Mouse (Mus musculus): ENCODE results near the gene Zfp831. TPM values are rescaled to one million over a fixed set of nuclear protein-coding genes. Genes with fewer than 3 reads are reported as not detected.

The Zfp831 gene
- not detected in 2 replicates for polyA plus RNA-seq (2012; ENCODE audit: insufficient read depth, insufficient read length, missing spikeins)

- Histone ChIP-seq H3K4me3 (ENCODE audit: insufficient read depth, low read depth, low read length) (no peak within 1 kb of the TSS), H3K4me1 (ENCODE audit: control insufficient read depth, insufficient read depth, insufficient read length, low read length) (no peaks in the 10 kb centered on the region), H3K27ac (replicated peaks; ENCODE audit: low read depth, low read length) (no peak within 1 kb of the TSS)
Measured at GRCm38 (mm10) chr2:174643448-174644144, at the start of gene Zfp831. Zfp831 (plus strand) TSS chr2:174643534.

DNA sequence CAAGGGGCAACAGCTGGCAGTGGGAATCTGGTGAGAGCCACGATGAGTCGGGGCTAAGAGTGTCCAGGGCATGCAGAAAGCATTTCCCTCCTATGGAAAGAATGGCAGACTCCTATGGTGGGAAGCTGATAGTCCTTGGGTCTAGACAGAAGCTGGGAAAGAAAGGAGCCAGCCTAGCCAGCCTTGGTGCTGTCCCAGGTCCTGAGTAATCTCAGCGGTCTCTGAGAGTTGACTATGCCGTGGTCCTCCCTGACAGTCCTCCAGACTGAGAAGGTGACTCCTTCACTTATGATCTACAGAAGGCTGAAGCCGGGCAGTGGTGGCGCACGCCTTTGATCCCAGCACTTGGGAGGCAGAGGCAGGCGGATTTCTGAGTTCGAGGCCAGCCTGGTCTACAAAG, 48.4 kb upstream of the Zfp831 start:
- Histone ChIP-seq H3K4me3 (ENCODE audit: insufficient read depth, low read depth, low read length) (no peak overlapping the region), H3K27ac (replicated peaks; ENCODE audit: low read depth, low read length) (no peak overlapping the region), H3K4me1 (ENCODE audit: control insufficient read depth, insufficient read depth, insufficient read length, low read length) (peaks cover 17% of the 10 kb centered on the region)

GRCm38 (mm10) chr2:174595611-174596010, 47.7 kb upstream of the Zfp831 start:
- peaks cover 19% of the 10 kb centered on the region for H3K4me1 ChIP-seq (ENCODE audit: control insufficient read depth, insufficient read depth, insufficient read length, low read length)
- H3K4me3 ChIP-seq (ENCODE audit: insufficient read depth, low read depth, low read length) = no peak overlapping the region
- no peak overlapping the region for H3K27ac ChIP-seq (replicated peaks; ENCODE audit: low read depth, low read length)

DNA sequence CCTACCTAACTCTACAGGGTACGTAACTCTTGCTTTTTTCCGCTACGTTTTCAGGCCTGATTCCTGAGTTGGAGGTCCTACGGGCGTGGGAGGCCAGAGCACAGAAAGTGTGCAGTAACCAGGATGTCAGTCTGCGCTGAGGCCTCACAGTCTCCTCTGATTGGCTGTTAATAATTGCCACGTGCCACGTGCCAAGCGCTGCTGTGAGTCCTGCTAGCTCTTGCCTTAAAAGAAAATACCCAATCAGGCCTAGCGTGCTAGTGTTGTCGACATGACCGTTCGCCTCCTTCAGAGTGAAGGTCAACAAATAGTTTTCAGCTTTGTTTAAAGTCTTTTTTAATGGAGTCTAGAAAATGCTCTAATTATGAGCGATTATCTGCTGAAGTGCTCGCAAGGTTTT, 46.9 kb upstream of the Zfp831 start:
- H3K4me1 ChIP-seq (ENCODE audit: control insufficient read depth, insufficient read depth, insufficient read length, low read length) = peaks cover 19% of the 10 kb centered on the region
- H3K27ac ChIP-seq (replicated peaks; ENCODE audit: low read depth, low read length) = no peak overlapping the region
- H3K4me3 ChIP-seq (ENCODE audit: insufficient read depth, low read depth, low read length) = no peak overlapping the region

DNA sequence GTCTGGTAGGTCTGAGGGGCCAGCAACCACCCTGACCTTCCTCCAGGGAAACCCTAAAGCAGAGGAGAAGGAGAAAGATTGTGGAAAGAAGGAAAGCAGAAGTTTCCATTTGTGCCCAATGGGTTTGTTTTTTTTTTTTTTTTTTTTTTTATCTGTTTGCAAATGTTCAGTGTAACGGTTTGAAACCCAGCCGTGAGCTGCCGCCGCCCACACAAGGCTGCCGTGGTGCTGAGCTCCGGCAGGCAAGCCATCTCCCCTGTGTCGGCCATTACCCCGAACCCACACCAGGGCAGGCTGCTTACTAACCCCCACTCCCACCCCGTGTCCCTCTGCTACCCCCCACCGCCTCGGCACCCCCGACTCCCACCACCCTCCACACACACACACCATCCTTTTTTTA, 44.9 kb upstream of the Zfp831 start:
- Histone ChIP-seq H3K27ac (replicated peaks; ENCODE audit: low read depth, low read length) (no peak overlapping the region), H3K4me3 (ENCODE audit: insufficient read depth, low read depth, low read length) (no peak overlapping the region), H3K4me1 (ENCODE audit: control insufficient read depth, insufficient read depth, insufficient read length, low read length) (peaks cover 19% of the 10 kb centered on the region)

GRCm38 (mm10) chr2:174599071-174599635, 44.2 kb upstream of the Zfp831 start:
- Histone ChIP-seq H3K4me1 (ENCODE audit: control insufficient read depth, insufficient read depth, insufficient read length, low read length) (peaks cover 19% of the 10 kb centered on the region), H3K4me3 (ENCODE audit: insufficient read depth, low read depth, low read length) (no peak overlapping the region), H3K27ac (replicated peaks; ENCODE audit: low read depth, low read length) (no peak overlapping the region; the same call in 1 of the 2 replicates)

DNA sequence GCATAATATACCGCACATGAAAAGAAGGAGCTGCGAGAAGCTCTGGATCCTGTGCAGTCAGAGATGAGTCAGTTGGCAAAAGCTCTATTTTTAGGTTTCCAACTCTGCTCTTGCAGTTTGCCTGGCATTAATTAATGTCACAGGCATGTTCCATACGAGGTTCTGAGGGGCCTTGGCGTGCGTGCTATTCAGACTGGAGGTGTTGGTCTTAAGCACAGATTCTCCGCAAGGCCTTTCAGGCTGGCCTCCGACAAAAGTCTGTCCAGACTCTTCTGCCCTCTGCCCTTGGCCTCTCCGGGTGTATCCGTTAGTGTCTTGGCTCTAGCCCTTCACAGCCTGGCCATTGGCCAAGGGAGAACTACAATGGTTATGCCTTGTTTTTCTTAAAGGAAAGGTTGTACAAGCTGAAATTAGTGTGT, 43.5 kb upstream of the Zfp831 start:
- Histone ChIP-seq H3K4me1 (ENCODE audit: control insufficient read depth, insufficient read depth, insufficient read length, low read length) (peaks cover 19% of the 10 kb centered on the region), H3K27ac (replicated peaks; ENCODE audit: low read depth, low read length) (peak overlapping the region; percentile 69), H3K4me3 (ENCODE audit: insufficient read depth, low read depth, low read length) (no peak overlapping the region)

DNA sequence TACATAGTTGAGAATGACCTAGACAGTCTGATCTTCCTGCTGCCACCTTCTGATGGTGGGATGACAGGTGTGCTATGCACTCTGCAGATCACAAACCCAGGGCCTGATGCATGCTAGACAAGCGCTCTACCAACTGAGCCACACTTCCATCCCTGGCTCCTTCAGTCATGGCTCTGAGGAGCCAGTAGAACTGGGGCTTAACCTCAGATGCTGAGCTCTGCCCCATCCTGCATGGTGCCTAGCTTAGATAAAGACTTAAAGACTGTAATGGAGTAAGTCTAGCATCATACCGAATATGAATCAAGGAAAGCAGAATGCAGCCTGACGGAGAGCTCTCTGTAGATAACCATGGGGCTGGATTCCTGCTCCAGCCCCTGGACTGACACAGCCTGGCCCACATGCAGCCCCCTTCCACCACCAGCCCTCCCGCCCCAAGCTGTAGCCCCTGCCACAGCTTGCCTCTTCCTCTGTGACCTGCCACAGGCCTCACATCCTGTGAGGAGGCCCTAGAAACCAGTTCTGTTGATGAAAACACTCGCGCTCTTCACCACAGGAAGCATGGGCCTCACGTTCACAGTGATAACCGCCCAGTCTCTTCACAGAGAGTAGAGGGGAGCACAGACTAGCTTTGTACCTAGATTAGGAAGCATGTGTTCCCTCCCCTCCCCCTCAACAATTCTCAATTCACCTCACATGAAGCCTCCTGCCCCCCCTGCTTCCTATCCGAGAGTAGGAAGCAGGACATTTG, 41.2 kb upstream of the Zfp831 start:
- H3K27ac ChIP-seq (replicated peaks; ENCODE audit: low read depth, low read length) = peak overlapping the region; percentile 49
- peaks cover 25% of the 10 kb centered on the region for H3K4me1 ChIP-seq (ENCODE audit: control insufficient read depth, insufficient read depth, insufficient read length, low read length)
- H3K4me3 ChIP-seq (ENCODE audit: insufficient read depth, low read depth, low read length) = no peak overlapping the region

DNA sequence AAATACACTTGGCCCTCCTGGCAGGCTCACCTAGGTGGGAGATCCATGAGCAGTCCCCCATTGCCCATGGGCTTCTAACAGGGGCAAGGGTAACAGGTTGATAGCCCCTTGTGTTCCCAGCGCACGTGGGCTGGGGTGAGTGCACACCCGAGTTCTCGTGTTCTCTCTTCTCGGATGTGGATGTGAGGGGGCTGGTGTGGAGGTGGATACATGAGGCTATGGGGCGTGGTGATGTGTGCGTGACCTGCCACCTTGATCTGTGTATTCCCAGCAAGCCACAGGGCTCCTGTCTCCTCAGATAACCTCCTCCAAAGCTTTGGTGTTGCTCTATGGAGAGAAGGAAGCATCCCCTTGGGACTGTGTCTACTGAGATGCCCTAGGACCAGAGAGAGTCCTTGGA, 40.0 kb upstream of the Zfp831 start:
- peaks cover 21% of the 10 kb centered on the region for H3K4me1 ChIP-seq (ENCODE audit: control insufficient read depth, insufficient read depth, insufficient read length, low read length)
- no peak overlapping the region for H3K4me3 ChIP-seq (ENCODE audit: insufficient read depth, low read depth, low read length)
- H3K27ac ChIP-seq (replicated peaks; ENCODE audit: low read depth, low read length) = peak overlapping the region; percentile 94

- H3K4me1 ChIP-seq (ENCODE audit: control insufficient read depth, insufficient read depth, insufficient read length, low read length) = peaks cover 16% of the 10 kb centered on the region; the same call in 1 of the 2 replicates
- no peak overlapping the region for H3K4me3 ChIP-seq (ENCODE audit: insufficient read depth, low read depth, low read length)
- H3K27ac ChIP-seq (replicated peaks; ENCODE audit: low read depth, low read length) = peak overlapping the region; percentile 94
Measured at GRCm38 (mm10) chr2:174605020-174605419, 38.3 kb upstream of the Zfp831 start.

- Histone ChIP-seq H3K4me3 (ENCODE audit: insufficient read depth, low read depth, low read length) (no peak overlapping the region), H3K4me1 (ENCODE audit: control insufficient read depth, insufficient read depth, insufficient read length, low read length) (peaks cover 15% of the 10 kb centered on the region; the same call in 1 of the 2 replicates), H3K27ac (replicated peaks; ENCODE audit: low read depth, low read length) (peak overlapping the region; percentile 99)
Measured at GRCm38 (mm10) chr2:174605442-174606087, 37.8 kb upstream of the Zfp831 start.

- peaks cover 15% of the 10 kb centered on the region; the same call in 1 of the 2 replicates for H3K4me1 ChIP-seq (ENCODE audit: control insufficient read depth, insufficient read depth, insufficient read length, low read length)
Measured at GRCm38 (mm10) chr2:174606376-174606775, 37.0 kb upstream of the Zfp831 start.

DNA sequence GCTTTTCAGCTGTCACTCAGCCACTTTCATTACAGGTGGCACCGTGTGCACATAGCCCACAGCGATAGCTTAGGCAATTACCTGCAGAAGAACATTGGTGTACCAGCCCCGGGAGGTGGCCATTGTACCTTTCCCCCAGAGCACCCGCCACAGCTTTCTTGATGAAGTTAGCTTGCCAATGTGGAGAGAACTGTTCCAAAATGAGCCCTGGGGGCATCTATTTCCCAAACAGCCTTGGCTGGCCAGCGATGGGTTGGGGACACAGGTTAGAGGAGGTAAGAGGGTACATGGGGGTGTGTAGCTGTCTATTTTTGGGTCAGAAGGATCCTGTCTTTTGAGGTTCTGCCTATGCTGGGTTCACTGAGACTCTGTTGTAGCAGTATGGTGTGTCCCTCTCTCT, 33.4 kb upstream of the Zfp831 start:
- no peak overlapping the region for H3K4me3 ChIP-seq (ENCODE audit: insufficient read depth, low read depth, low read length)
- peak overlapping the region; percentile 99 for H3K27ac ChIP-seq (replicated peaks; ENCODE audit: low read depth, low read length)
- peaks cover 15% of the 10 kb centered on the region; the same call in 1 of the 2 replicates for H3K4me1 ChIP-seq (ENCODE audit: control insufficient read depth, insufficient read depth, insufficient read length, low read length)

More at GRCm38 (mm10) chr2:174606376-174606775, 37.0 kb upstream of the Zfp831 start:
- H3K4me3 ChIP-seq (ENCODE audit: insufficient read depth, low read depth, low read length) = no peak overlapping the region
- H3K27ac ChIP-seq (replicated peaks; ENCODE audit: low read depth, low read length) = peak overlapping the region; percentile 99

GRCm38 (mm10) chr2:174612386-174613063, 30.8 kb upstream of the Zfp831 start:
- no peak overlapping the region for H3K4me3 ChIP-seq (ENCODE audit: insufficient read depth, low read depth, low read length)

More at GRCm38 (mm10) chr2:174612386-174613063, 30.8 kb upstream of the Zfp831 start:
- Histone ChIP-seq H3K4me1 (ENCODE audit: control insufficient read depth, insufficient read depth, insufficient read length, low read length) (peaks cover 11% of the 10 kb centered on the region; the same call in 1 of the 2 replicates), H3K27ac (replicated peaks; ENCODE audit: low read depth, low read length) (peak overlapping the region; percentile 72)
